Mouse (Mus musculus): ENCODE results near the gene Gpd2. TPM values are rescaled to one million over a fixed set of nuclear protein-coding genes. Genes with fewer than 3 reads are reported as not detected.

Gpd2 gene
- polyA plus RNA-seq, 1 experiment from 2014 or later = 21.1 TPM

DNA sequence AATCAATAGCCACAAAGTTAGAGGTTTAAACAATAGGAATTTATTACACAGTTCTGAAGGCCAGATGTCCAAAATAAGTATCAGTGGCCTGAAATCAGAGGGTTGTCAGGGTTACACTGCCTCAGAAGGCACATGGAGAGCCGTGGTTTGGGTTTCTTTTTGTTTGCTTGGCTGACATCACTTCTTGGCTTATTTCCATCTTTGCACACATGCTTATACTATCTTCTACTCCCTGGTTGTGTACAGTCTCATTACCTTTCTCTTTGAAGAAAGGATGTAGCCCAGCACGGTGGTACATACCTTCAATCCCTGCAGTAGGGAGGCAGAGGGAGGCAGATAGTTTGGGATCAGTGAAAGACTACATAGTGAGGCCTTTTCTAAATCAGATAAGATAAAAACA, 12.2 kb upstream of the Gpd2 start:
- WGBS = 56% methylated on average over 2 of the region's 2 CpGs
- no peak overlapping the region for H3K4me2 ChIP-seq (ENCODE audit: low read depth, low read length)
- H3K9ac ChIP-seq (replicated peaks; ENCODE audit: low read depth, low read length) = no peak overlapping the region
- H3K4me1 ChIP-seq (ENCODE audit: control insufficient read depth, insufficient read depth, low read length) = no peaks in the 10 kb centered on the region
- H3K36me3 ChIP-seq (ENCODE audit: control insufficient read depth, insufficient read depth, low read length) = no peaks in the 10 kb centered on the region
- no peak overlapping the region for H3K4me3 ChIP-seq (ENCODE audit: low read depth, low read length)
- H3K27me3 ChIP-seq (ENCODE audit: control insufficient read depth, insufficient read depth, low read length) = 0 out of 2 replicates have a peak, but pooled peaks cover 2% of the 10 kb centered on the region
- ATAC-seq (ENCODE audit: low read depth) = no peak; the same call in 1 of the 2 replicates
- no peak overlapping the region for H3K27ac ChIP-seq (ENCODE audit: low read depth, low read length)
- H3K9me3 ChIP-seq (ENCODE audit: control insufficient read depth, low read length) = no peaks in the 10 kb centered on the region

DNA sequence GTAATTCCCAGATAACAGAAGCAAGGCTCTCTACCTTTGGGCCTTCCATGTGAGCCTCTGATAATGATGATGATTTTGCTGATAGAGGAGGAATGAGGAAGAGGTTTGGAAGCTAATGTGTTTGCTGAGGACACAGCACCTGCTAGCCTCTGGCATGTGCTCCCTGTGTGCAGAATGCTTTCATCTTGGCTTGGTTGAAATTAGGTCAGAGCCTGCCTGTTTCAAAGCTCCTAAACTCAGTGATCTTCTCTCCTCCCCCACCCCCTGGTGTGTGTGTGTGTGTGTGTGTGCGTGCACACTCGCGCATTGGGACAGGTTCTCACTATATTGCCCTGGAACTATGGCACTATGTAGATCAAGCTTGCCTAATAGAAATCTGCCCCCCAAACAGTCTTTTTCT, 10.0 kb upstream of the Gpd2 start:
- no peak overlapping the region for H3K4me2 ChIP-seq (ENCODE audit: low read depth, low read length)
- no peak overlapping the region for H3K4me3 ChIP-seq (ENCODE audit: low read depth, low read length)
- no peak for ATAC-seq (ENCODE audit: low read depth)
- no peak overlapping the region for H3K27ac ChIP-seq (ENCODE audit: low read depth, low read length)
- no peaks in the 10 kb centered on the region for H3K9me3 ChIP-seq (ENCODE audit: control insufficient read depth, low read length)
- 75% methylated on average over 3 of the region's 3 CpGs for WGBS
- H3K4me1 ChIP-seq (ENCODE audit: control insufficient read depth, insufficient read depth, low read length) = no peaks in the 10 kb centered on the region
- H3K9ac ChIP-seq (replicated peaks; ENCODE audit: low read depth, low read length) = no peak overlapping the region
- H3K36me3 ChIP-seq (ENCODE audit: control insufficient read depth, insufficient read depth, low read length) = no peaks in the 10 kb centered on the region
- H3K27me3 ChIP-seq (ENCODE audit: control insufficient read depth, insufficient read depth, low read length) = 0 out of 2 replicates have a peak, but pooled peaks cover 2% of the 10 kb centered on the region

DNA sequence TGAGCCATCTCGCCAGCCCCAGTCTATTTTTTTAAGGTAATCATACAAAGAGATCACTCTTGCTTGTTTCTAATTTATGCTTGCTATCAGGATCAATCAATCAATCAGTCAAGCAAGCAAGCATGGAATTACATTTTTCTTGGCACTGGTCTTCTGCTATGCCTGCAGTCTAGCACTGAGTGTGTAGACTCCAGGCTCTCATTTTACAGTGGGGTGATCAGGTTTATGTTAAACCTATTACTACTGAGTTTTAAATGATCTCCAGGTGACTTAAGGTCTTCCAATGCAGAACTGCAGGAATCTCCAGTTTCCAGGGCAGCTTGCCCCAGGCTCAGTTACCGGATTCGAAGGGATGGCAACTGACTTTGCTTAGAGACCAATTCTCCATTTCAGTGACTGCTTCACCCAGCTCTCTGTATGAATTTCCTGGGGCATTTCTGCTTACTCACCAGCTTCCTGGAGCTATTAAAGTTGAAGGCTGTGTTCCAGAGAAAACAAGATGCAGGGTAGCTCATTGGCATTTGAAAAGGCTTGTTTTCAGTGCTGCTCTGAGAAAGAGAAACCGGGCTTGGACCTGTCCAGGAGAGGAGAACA, 7.7 kb upstream of the Gpd2 start:
- H3K27me3 ChIP-seq (ENCODE audit: control insufficient read depth, insufficient read depth, low read length) = no peaks in the 10 kb centered on the region
- no peaks in the 10 kb centered on the region for H3K36me3 ChIP-seq (ENCODE audit: control insufficient read depth, insufficient read depth, low read length)
- no peak for ATAC-seq (ENCODE audit: low read depth)
- no peaks in the 10 kb centered on the region for H3K4me1 ChIP-seq (ENCODE audit: control insufficient read depth, insufficient read depth, low read length)
- 60% methylated on average over 4 of the region's 4 CpGs for WGBS
- no peak overlapping the region for H3K27ac ChIP-seq (ENCODE audit: low read depth, low read length)
- H3K4me2 ChIP-seq (ENCODE audit: low read depth, low read length) = no peak overlapping the region
- no peaks in the 10 kb centered on the region for H3K9me3 ChIP-seq (ENCODE audit: control insufficient read depth, low read length)
- H3K9ac ChIP-seq (replicated peaks; ENCODE audit: low read depth, low read length) = no peak overlapping the region
- no peak overlapping the region for H3K4me3 ChIP-seq (ENCODE audit: low read depth, low read length)

DNA sequence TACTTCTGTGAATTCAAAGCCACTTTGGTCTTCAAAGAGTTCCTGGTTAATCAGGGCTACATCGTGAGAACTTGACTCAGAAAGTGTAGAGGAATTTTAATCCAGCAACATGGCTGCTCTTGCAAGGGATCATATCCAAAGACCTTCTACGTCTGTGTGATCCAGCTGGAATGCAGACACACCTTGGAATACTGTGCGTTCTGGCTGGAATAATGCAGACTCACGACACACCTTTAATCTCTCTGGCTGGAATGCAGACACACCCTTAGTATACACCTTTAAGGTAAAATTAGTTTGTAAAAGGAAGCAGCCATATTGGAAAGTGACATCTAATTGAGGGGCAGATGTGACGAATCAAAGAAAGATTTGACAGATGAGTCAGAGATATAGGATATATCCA, 6.0 kb upstream of the Gpd2 start:
- Histone ChIP-seq H3K9ac (replicated peaks; ENCODE audit: low read depth, low read length) (no peak overlapping the region), H3K36me3 (ENCODE audit: control insufficient read depth, insufficient read depth, low read length) (no peaks in the 10 kb centered on the region), H3K4me3 (ENCODE audit: low read depth, low read length) (no peak overlapping the region), H3K4me1 (ENCODE audit: control insufficient read depth, insufficient read depth, low read length) (no peaks in the 10 kb centered on the region), H3K27me3 (ENCODE audit: control insufficient read depth, insufficient read depth, low read length) (no peaks in the 10 kb centered on the region), H3K9me3 (ENCODE audit: control insufficient read depth, low read length) (no peaks in the 10 kb centered on the region), H3K4me2 (ENCODE audit: low read depth, low read length) (no peak overlapping the region), H3K27ac (ENCODE audit: low read depth, low read length) (no peak overlapping the region)
- 89% methylated on average over 5 of the region's 5 CpGs for WGBS
- ATAC-seq (ENCODE audit: low read depth) = no peak

DNA sequence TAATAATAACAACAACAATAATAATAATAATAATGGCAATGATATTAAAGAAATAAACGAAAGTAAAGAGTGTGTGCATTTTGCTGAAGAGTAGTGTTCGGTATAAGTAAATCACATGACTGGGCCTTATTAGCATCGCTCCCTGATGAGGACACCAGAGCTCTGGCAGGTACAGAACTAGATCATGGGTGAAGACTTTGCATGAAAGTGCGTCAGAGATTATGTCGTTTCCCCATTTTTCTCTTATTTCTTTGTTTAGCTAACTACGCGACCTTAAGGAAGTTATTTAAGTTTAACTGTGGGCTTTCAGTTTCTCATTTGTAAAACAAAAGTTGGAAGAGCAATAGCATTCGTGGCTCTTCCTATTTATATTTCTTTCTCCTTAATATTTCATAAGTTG, 5.1 kb upstream of the Gpd2 start:
- Histone ChIP-seq H3K4me3 (ENCODE audit: low read depth, low read length) (no peak overlapping the region), H3K9me3 (ENCODE audit: control insufficient read depth, low read length) (no peaks in the 10 kb centered on the region), H3K27me3 (ENCODE audit: control insufficient read depth, insufficient read depth, low read length) (no peaks in the 10 kb centered on the region), H3K4me1 (ENCODE audit: control insufficient read depth, insufficient read depth, low read length) (no peaks in the 10 kb centered on the region), H3K4me2 (ENCODE audit: low read depth, low read length) (no peak overlapping the region), H3K9ac (replicated peaks; ENCODE audit: low read depth, low read length) (no peak overlapping the region), H3K27ac (ENCODE audit: low read depth, low read length) (no peak overlapping the region), H3K36me3 (ENCODE audit: control insufficient read depth, insufficient read depth, low read length) (no peaks in the 10 kb centered on the region)
- WGBS = 93% methylated on average over 8 of the region's 8 CpGs
- no peak for ATAC-seq (ENCODE audit: low read depth)

DNA sequence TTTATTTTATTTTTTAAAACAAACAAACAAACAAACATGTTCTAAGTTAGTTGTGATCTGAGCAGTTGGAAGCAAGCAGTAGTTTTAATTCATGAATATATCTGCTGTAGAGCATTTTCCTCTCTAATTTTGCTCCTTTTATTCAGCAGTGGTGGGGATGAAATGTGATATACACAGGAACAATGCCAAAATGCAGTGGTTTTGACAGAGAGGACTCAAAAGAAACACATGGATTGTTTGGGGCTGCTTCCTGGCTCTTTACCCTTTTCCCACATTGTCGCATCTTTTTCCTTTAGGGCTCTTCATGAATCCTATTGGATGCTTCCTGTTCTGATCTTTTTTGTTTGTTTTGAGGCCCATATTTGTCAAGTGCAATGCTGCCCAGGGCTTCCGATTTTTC, 1.2 kb upstream of the Gpd2 start:
- Histone ChIP-seq H3K27me3 (ENCODE audit: control insufficient read depth, insufficient read depth, low read length) (peaks cover 6% of the 10 kb centered on the region; the same call in 1 of the 2 replicates), H3K36me3 (ENCODE audit: control insufficient read depth, insufficient read depth, low read length) (no peaks in the 10 kb centered on the region), H3K4me1 (ENCODE audit: control insufficient read depth, insufficient read depth, low read length) (no peaks in the 10 kb centered on the region), H3K9me3 (ENCODE audit: control insufficient read depth, low read length) (no peaks in the 10 kb centered on the region), H3K9ac (replicated peaks; ENCODE audit: low read depth, low read length) (no peak overlapping the region), H3K4me2 (ENCODE audit: low read depth, low read length) (no peak overlapping the region), H3K4me3 (ENCODE audit: low read depth, low read length) (no peak overlapping the region), H3K27ac (ENCODE audit: low read depth, low read length) (no peak overlapping the region)
- 82% methylated on average over 2 of the region's 2 CpGs for WGBS
- no peak for ATAC-seq (ENCODE audit: low read depth)

DNA sequence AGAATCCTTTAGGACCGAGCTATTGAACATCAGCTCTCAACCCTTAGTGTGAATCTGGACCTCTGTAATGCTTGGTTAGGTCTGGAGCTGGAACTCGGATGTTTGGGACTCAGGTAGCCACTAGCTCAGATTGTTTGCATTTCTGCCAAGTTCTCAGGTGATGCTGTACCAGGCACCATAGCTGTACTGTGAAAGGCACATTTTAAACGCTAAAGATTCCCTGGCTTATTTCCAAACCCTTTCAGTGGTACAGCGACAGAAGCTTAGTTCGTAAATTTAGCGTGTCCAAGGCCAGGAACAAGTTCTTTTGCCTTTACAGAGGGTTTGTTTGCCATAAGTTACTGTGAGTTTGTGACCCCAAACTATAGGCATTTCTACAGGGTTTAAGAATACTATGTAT, 409 bp upstream of the Gpd2 start:
- no peak overlapping the region for H3K27ac ChIP-seq (ENCODE audit: low read depth, low read length)
- H3K4me1 ChIP-seq (ENCODE audit: control insufficient read depth, insufficient read depth, low read length) = no peaks in the 10 kb centered on the region
- peak overlapping the region; percentile 96 for H3K4me2 ChIP-seq (ENCODE audit: low read depth, low read length)
- no peak overlapping the region for H3K9ac ChIP-seq (replicated peaks; ENCODE audit: low read depth, low read length)
- WGBS = 36% methylated on average over 6 of the region's 6 CpGs
- no peak for ATAC-seq (ENCODE audit: low read depth)
- H3K9me3 ChIP-seq (ENCODE audit: control insufficient read depth, low read length) = no peaks in the 10 kb centered on the region
- no peaks in the 10 kb centered on the region for H3K36me3 ChIP-seq (ENCODE audit: control insufficient read depth, insufficient read depth, low read length)
- H3K4me3 ChIP-seq (ENCODE audit: low read depth, low read length) = no peak overlapping the region; the same call in 1 of the 2 replicates
- H3K27me3 ChIP-seq (ENCODE audit: control insufficient read depth, insufficient read depth, low read length) = peaks cover 6% of the 10 kb centered on the region; the same call in 1 of the 2 replicates

DNA sequence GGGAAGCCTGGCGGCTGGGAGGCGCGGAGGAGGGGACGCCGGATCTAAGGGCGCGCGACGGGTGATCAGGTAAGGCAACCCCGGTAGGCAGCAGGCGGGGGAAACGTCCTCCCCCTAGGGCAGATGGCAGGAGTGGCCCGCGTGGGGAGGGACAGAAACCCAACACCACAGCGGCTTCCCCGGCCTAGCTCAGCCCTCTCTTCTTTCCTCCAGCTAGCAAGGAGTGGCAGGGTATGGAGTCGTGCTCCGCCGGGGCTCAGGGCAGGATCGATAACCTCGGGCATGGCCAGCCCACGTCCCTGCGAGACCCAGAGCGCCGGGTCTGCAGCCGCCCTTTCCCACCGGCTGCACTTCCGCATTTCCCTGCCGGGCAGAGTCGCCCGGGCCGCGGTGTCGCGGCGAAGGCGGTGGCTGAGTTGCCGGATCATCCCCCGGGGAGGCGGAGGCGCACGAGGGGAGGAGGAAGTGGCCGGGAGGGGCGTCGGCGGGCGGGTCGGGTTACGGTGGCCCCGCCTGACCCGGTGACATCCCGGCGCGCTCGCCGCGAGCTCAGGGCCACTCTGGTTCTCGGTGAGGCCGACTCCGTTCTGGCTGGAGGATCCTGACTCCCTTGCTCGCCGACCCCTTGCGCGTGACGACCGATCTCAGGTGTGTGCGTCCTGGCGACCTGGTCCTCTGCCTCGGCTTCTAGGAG, 632 bp downstream of the Gpd2 start:
- under 1% methylated on average over 57 of the region's 69 CpGs for WGBS

DNA sequence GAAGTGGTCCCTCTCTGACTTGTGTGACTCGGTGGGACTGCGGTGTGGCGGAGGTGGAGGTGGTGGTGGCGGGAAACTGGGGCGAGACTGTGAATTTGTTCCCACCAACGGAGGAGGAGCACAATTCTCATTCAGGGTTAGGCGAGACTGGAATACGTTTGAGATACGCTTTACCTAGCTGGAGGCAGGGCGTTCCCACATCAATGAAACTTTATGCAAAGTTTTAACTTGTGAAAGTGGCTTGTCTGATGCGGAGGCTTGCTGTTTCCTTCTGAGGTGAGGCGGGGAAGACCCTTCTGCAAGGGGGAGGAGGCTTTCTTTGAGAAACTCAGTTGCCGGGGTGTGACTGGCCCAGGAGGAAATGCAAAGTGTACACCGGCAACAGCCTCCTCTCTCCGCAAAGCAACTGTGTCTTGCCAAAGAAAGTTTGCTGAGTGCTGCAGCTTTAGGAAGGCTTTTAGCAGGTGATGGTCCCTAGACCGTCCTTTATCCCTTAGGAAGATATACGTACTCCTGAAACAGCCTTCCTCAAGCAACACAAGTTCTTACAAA, 1.3 kb downstream of the Gpd2 start:
- H3K36me3 ChIP-seq (ENCODE audit: control insufficient read depth, insufficient read depth, low read length) = no peaks in the 10 kb centered on the region
- H3K9me3 ChIP-seq (ENCODE audit: control insufficient read depth, low read length) = no peaks in the 10 kb centered on the region
- H3K27ac ChIP-seq (ENCODE audit: low read depth, low read length) = no peak overlapping the region
- peak overlapping the region; percentile 96 for H3K4me2 ChIP-seq (ENCODE audit: low read depth, low read length)
- peaks cover 6% of the 10 kb centered on the region; the same call in 1 of the 2 replicates for H3K27me3 ChIP-seq (ENCODE audit: control insufficient read depth, insufficient read depth, low read length)
- peak overlapping the region; percentile 78 for H3K4me3 ChIP-seq (ENCODE audit: low read depth, low read length)
- no peaks in the 10 kb centered on the region for H3K4me1 ChIP-seq (ENCODE audit: control insufficient read depth, insufficient read depth, low read length)
- no peak for ATAC-seq (ENCODE audit: low read depth)
- 3% methylated on average over 17 of the region's 17 CpGs for WGBS
- peak overlapping the region; percentile 77 for H3K9ac ChIP-seq (replicated peaks; ENCODE audit: low read depth, low read length)

More for the DNA sequence above, 632 bp downstream of the Gpd2 start:
- Histone ChIP-seq H3K9me3 (ENCODE audit: control insufficient read depth, low read length) (no peaks in the 10 kb centered on the region), H3K36me3 (ENCODE audit: control insufficient read depth, insufficient read depth, low read length) (no peaks in the 10 kb centered on the region), H3K4me2 (ENCODE audit: low read depth, low read length) (peak overlapping the region; percentile 96), H3K4me3 (ENCODE audit: low read depth, low read length) (peak overlapping the region; percentile 78), H3K4me1 (ENCODE audit: control insufficient read depth, insufficient read depth, low read length) (no peaks in the 10 kb centered on the region), H3K27me3 (ENCODE audit: control insufficient read depth, insufficient read depth, low read length) (peaks cover 6% of the 10 kb centered on the region; the same call in 1 of the 2 replicates), H3K27ac (ENCODE audit: low read depth, low read length) (no peak overlapping the region; the same call in 1 of the 2 replicates), H3K9ac (replicated peaks; ENCODE audit: low read depth, low read length) (peak overlapping the region; percentile 77)
- ATAC-seq (ENCODE audit: low read depth) = peak; percentile 83
